Mouse (Mus musculus) kidney, embryonic 16.5 days (tissue): Measurements from ENCODE around the gene Shc2. TPM values are rescaled to one million over a fixed set of nuclear protein-coding genes. Genes with fewer than 3 reads are reported as not detected.

Experiments used
- ATAC-seq: fragments of 200-750 bp; cut with Nextera tagmentation; 2 replicates; pipeline ENCODE4 v1.8.0; 2017; ENCODE audit warnings: moderate TSS enrichment; ENCODE audit not compliant: low FRiP score, low TSS enrichment
- H3K27ac ChIP-seq: fragments of 300-500 bp; sonication (generic); 2 replicates; pipeline ENCODE4 v1.5.1; 2014; ENCODE audit warnings: low read length
- H3K27me3 ChIP-seq: fragments of 300-500 bp; sonication (generic); 2 replicates; pipeline ENCODE4 v1.6.1; 2014; ENCODE audit warnings: low read length, control low read depth, mixed read lengths; ENCODE audit not compliant: insufficient read depth
- H3K36me3 ChIP-seq: fragments of 300-500 bp; sonication (generic); 2 replicates; pipeline ENCODE4 v1.6.1; 2014; ENCODE audit warnings: low read length, control low read depth, mixed read lengths; ENCODE audit not compliant: insufficient read depth
- H3K4me1 ChIP-seq: fragments of 300-500 bp; sonication (generic); 2 replicates; pipeline ENCODE4 v1.6.1; 2014; ENCODE audit warnings: low read length, control low read depth, mixed read lengths; ENCODE audit not compliant: insufficient read depth
- H3K4me2 ChIP-seq: fragments of 300-500 bp; sonication (generic); replicated peaks from 2 replicates; pipeline ENCODE4 v1.6.1; 2014; ENCODE audit warnings: low read depth, low read length
- H3K4me3 ChIP-seq: fragments of 300-500 bp; sonication (generic); 2 replicates; pipeline ENCODE4 v1.5.1; 2014; ENCODE audit warnings: mild to moderate bottlenecking, low read length
- H3K9ac ChIP-seq: fragments of 300-500 bp; sonication (generic); replicated peaks from 2 replicates; pipeline ENCODE4 v1.6.1; 2014; ENCODE audit warnings: low read length
- H3K9me3 ChIP-seq: fragments of 300-500 bp; sonication (generic); 2 replicates; pipeline ENCODE4 v1.6.1; 2016; ENCODE audit warnings: low read length, control low read depth
- WGBS: fragments of 180-500 bp; shearing (Covaris S2); extraction: QIAGEN DNeasy Blood & Tissue Kit; methylation state at CpG from one replicate; pipeline ENCODE4 v1.1.7; 2014; 5-methylcytosine and 5-hydroxymethylcytosine counted together
- polyA plus RNA-seq: library from polyadenylated mRNA; unstranded; fragments of >200 nt; fragmentation: Nextera tagmentation; extraction: Ambion mirVana; gene quantifications from 2 replicates; pipeline ENCODE4 v1.2.1, GENCODE M21; 2015

Gene Shc2
- polyA plus RNA-seq, 1 experiment from 2014 or later = 9.0 TPM

- Histone ChIP-seq H3K4me3 (peak within 1 kb of the TSS; percentile 94), H3K9ac (peak within 1 kb of the TSS; percentile 84), H3K4me1 (peaks cover 24% of the 10 kb centered on the region), H3K27me3 (no peaks in the 10 kb centered on the region), H3K9me3 (no peaks in the 10 kb centered on the region), H3K4me2 (peak within 1 kb of the TSS; percentile 89), H3K36me3 (peaks cover 26% of the 10 kb centered on the region), H3K27ac (peak within 1 kb of the TSS; percentile 81)
- WGBS = under 1% methylated on average over 76 of the region's 84 CpGs
- peak; percentile 95 for ATAC-seq
These were observed 44.0 kb upstream of the Shc2 start, which contains the start of gene Cdc34 for GRCm38 (mm10) chr10:79681591-79682245. Gene Cdc34 (plus strand): TSS chr10:79682195.

GRCm38 (mm10) chr10:79680606-79681495 is 43.1 kb upstream of the Shc2 start:
- peak overlapping the region; percentile 53 for H3K9ac ChIP-seq

GRCm38 (mm10) chr10:79675346-79676035 is 37.8 kb upstream of the Shc2 start:
- H3K9me3 ChIP-seq = no peaks in the 10 kb centered on the region
- 70% methylated on average over 44 of the region's 44 CpGs for WGBS

More at GRCm38 (mm10) chr10:79680606-79681495, 43.1 kb upstream of the Shc2 start:
- WGBS = 25% methylated on average over 11 of the region's 11 CpGs
- peak; percentile 16 for ATAC-seq
- H3K4me1 ChIP-seq = peaks cover 24% of the 10 kb centered on the region
- H3K36me3 ChIP-seq = peaks cover 19% of the 10 kb centered on the region
- peak overlapping the region; percentile 64 for H3K4me2 ChIP-seq
- peak overlapping the region; percentile 69 for H3K27ac ChIP-seq
- no peaks in the 10 kb centered on the region for H3K9me3 ChIP-seq
- no peaks in the 10 kb centered on the region for H3K27me3 ChIP-seq
- H3K4me3 ChIP-seq = peak overlapping the region; percentile 94

GRCm38 (mm10) chr10:79673054-79673453 is 35.3 kb upstream of the Shc2 start:
- WGBS = 79% methylated on average over 3 of the region's 3 CpGs
- no peak overlapping the region for H3K4me3 ChIP-seq
- no peak overlapping the region for H3K27ac ChIP-seq
- peaks cover 18% of the 10 kb centered on the region for H3K36me3 ChIP-seq
- H3K9me3 ChIP-seq = no peaks in the 10 kb centered on the region
- H3K4me2 ChIP-seq = no peak overlapping the region
- peaks cover 22% of the 10 kb centered on the region for H3K4me1 ChIP-seq
- H3K9ac ChIP-seq = no peak overlapping the region
- H3K27me3 ChIP-seq = no peaks in the 10 kb centered on the region
- ATAC-seq = no peak

More at GRCm38 (mm10) chr10:79675346-79676035, 37.8 kb upstream of the Shc2 start:
- Histone ChIP-seq H3K4me1 (peaks cover 17% of the 10 kb centered on the region), H3K9ac (no peak overlapping the region), H3K27ac (no peak overlapping the region), H3K27me3 (no peaks in the 10 kb centered on the region), H3K4me2 (no peak overlapping the region), H3K36me3 (peaks cover 18% of the 10 kb centered on the region), H3K4me3 (no peak overlapping the region)
- ATAC-seq = no peak

GRCm38 (mm10) chr10:79672088-79672455 is 34.4 kb upstream of the Shc2 start:
- ATAC-seq = no peak
- peak overlapping the region; percentile 95 for H3K27ac ChIP-seq

GRCm38 (mm10) chr10:79671396-79672087 is 33.8 kb upstream of the Shc2 start:
- peak overlapping the region; percentile 95 for H3K4me3 ChIP-seq
- peaks cover 18% of the 10 kb centered on the region for H3K36me3 ChIP-seq
- H3K4me1 ChIP-seq = peaks cover 22% of the 10 kb centered on the region
- peak overlapping the region; percentile 95 for H3K27ac ChIP-seq
- ATAC-seq = peak; percentile 24
- 15% methylated on average over 6 of the region's 6 CpGs for whole genome bisulfite sequencing
- no peaks in the 10 kb centered on the region for H3K9me3 ChIP-seq
- H3K27me3 ChIP-seq = no peaks in the 10 kb centered on the region
- H3K4me2 ChIP-seq = peak overlapping the region; percentile 92
- peak overlapping the region; percentile 25; the same call in 1 of the 2 replicates for H3K9ac ChIP-seq

More at GRCm38 (mm10) chr10:79672088-79672455, 34.4 kb upstream of the Shc2 start:
- H3K27me3 ChIP-seq = no peaks in the 10 kb centered on the region
- 0 out of 2 replicates have a peak overlapping the region, but pooled peaks have one; percentile 25 for H3K9ac ChIP-seq
- peaks cover 18% of the 10 kb centered on the region for H3K36me3 ChIP-seq
- H3K4me1 ChIP-seq = peaks cover 22% of the 10 kb centered on the region
- 0 out of 2 replicates have a peak overlapping the region, but pooled peaks have one; percentile 92 for H3K4me2 ChIP-seq
- no peaks in the 10 kb centered on the region for H3K9me3 ChIP-seq
- 46% methylated on average over 3 of the region's 3 CpGs for WGBS
- H3K4me3 ChIP-seq = no peak overlapping the region; the same call in 1 of the 2 replicates

GRCm38 (mm10) chr10:79670071-79670888 is 32.6 kb upstream of the Shc2 start:
- H3K4me3 ChIP-seq = peak overlapping the region; percentile 95
- peak overlapping the region; percentile 94 for H3K9ac ChIP-seq
- H3K4me2 ChIP-seq = peak overlapping the region; percentile 92
- WGBS = 22% methylated on average over 15 of the region's 15 CpGs
- H3K27ac ChIP-seq = peak overlapping the region; percentile 95
- H3K36me3 ChIP-seq = peaks cover 12% of the 10 kb centered on the region
- peaks cover 22% of the 10 kb centered on the region for H3K4me1 ChIP-seq
- no peaks in the 10 kb centered on the region for H3K27me3 ChIP-seq
- H3K9me3 ChIP-seq = no peaks in the 10 kb centered on the region
- ATAC-seq = peak; percentile 22

- under 1% methylated on average over 47 of the region's 47 CpGs for WGBS
- H3K27me3 ChIP-seq = no peaks in the 10 kb centered on the region
- H3K9me3 ChIP-seq = no peaks in the 10 kb centered on the region
- H3K4me2 ChIP-seq = peak overlapping the region; percentile 92
- H3K9ac ChIP-seq = peak overlapping the region; percentile 94
- peak overlapping the region; percentile 95 for H3K27ac ChIP-seq
- ATAC-seq = peak; percentile 54
- H3K4me1 ChIP-seq = peaks cover 22% of the 10 kb centered on the region
- H3K4me3 ChIP-seq = peak overlapping the region; percentile 95
- H3K36me3 ChIP-seq = peaks cover 8% of the 10 kb centered on the region
These were observed 31.9 kb upstream of the Shc2 start for GRCm38 (mm10) chr10:79669576-79670057.
